Mouse (Mus musculus): ENCODE measurements around the gene 1700034I23Rik. TPM values are rescaled to one million over a fixed set of nuclear protein-coding genes. Genes with fewer than 3 reads are reported as not detected.

1700034I23Rik gene
- polyA plus RNA-seq, 1 experiment from 2014 or later: 0.47 TPM

Other genes with a start within 250 kb of the 1700034I23Rik start
- gene Slc25a31, start 193.7 kb downstream of the 1700034I23Rik start, polyA plus RNA-seq (2015; fragmentation: Nextera tagmentation; extraction: Ambion mirVana): 0.22 and 0.24 TPM in 2 replicates
- 47.8 and 55.3 TPM in 2 replicates for gene Hspa4l, start 158.0 kb downstream of the 1700034I23Rik start, polyA plus RNA-seq (2015; fragmentation: Nextera tagmentation; extraction: Ambion mirVana)
- gene Plk4, start 102.5 kb downstream of the 1700034I23Rik start, polyA plus RNA-seq (2015; fragmentation: Nextera tagmentation; extraction: Ambion mirVana): 14.0 and 17.9 TPM in 2 replicates
- 11.6 and 11.7 TPM in 2 replicates for gene Mfsd8, start 55.7 kb downstream of the 1700034I23Rik start, polyA plus RNA-seq (2015; fragmentation: Nextera tagmentation; extraction: Ambion mirVana)
- 10.5 and 12.7 TPM in 2 replicates for gene Abhd18, start 55.6 kb downstream of the 1700034I23Rik start, polyA plus RNA-seq (2015; fragmentation: Nextera tagmentation; extraction: Ambion mirVana)
- gene Larp1b, start 47.3 kb upstream of the 1700034I23Rik start, polyA plus RNA-seq (2015; fragmentation: Nextera tagmentation; extraction: Ambion mirVana): 4.9 and 5.1 TPM in 2 replicates
- gene Pgrmc2, start 180.5 kb upstream of the 1700034I23Rik start, polyA plus RNA-seq (2015; fragmentation: Nextera tagmentation; extraction: Ambion mirVana): 33.2 and 36.3 TPM in 2 replicates

Data from neural tube, embryonic 13.5 days (tissue).